Mouse (Mus musculus) hindlimb bud, embryonic 11.5 days (tissue): ENCODE data around the gene Spint2.

Source experiments
- DNase-seq: peaks from one replicate; pipeline ENCODE4 v3.0.0-alpha.2; 2012; ENCODE audit warnings: low read depth, low spot score; ENCODE audit errors: extremely low spot score

Spint2 gene

GRCm38 (mm10) chr7:29282074-29282554, 402 bp upstream of the Spint2 start:
- no peak for DNase-seq

GRCm38 (mm10) chr7:29280801-29281200, 911 bp downstream of the Spint2 start:
- DNase-seq, result no peak

- DNase-seq, result no peak
Measured at GRCm38 (mm10) chr7:29279924-29280323, 1.8 kb downstream of the Spint2 start.

DNA sequence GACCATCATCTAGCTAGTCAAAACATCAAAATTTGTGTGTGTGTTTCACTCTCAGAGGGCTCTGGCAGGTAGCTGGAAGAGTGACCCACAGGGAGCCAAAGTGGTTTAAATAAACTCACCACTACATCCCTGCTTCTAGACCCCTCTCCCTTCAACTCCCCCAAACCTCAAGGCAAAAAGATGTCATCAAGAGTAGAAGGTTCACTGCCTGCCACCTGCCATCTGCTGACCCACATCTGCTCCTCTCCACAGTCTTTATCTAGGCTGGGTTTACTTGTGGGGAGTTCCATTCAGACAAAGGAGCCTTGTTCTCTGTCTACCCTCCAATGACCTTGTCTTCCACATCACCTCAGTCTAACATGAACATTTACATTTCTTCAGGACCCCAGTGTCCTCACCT, 2.5 kb downstream of the Spint2 start:
- DNase-seq, result no peak

- no peak for DNase-seq
Measured at GRCm38 (mm10) chr7:29277510-29277909, 4.2 kb downstream of the Spint2 start.

DNA sequence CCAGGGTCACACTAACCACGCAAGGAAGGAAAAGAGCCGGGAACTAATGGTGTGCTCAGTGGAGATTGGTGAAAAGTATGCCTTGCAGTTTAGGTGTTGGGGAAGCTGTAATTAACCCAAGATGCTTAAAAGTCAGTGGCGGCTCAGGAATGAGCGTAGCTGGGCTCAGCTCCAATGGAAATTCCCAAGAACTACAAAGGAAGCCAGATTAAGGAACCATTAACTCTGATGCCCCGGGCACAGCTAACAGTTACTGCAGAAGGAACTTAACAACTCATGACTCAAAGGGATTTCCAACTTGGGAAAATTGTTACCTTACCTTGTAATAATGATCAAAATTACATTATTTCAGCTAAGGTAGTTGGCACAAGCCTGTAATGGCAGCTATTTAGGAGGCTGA, 5.0 kb downstream of the Spint2 start:
- DNase-seq, result no peak

DNA sequence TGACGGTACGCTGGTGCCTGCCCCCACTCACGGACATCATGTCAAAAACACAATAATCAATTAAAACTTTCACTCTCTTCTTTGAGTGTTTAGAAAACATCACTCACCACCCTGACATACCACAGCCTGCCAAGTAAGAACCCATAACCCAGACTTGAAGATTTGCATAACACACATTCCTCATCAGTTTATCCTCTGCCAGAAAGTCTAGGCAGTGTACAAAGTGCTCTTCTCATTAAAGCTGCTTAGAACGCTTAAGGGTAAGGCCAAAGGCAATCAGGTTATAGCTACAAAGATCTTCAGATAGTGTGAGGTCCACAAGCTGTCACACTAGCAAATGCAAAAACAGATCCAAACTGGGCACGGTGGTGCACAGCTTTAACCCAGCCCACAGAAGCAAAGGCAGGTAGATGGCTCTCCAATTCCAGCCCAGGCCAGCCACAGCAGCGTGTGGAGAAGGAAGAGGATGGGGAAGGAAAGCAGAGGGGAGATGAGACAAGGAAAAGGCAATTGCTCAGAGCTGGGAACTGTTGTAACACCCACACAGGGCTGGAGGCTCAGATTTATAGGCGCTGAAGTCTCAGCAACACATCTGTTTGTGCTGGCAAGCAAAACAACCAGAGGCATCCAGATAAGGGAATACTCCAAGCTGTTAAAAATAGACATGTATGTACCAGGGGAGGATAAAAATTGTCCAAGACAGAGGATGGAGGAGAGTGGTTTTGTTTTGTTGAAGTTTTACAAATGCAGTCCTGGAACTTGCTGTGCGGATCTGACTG, 9.8 kb downstream of the Spint2 start:
- DNase-seq, result no peak

- no peak for DNase-seq
Measured at GRCm38 (mm10) chr7:29270445-29270844, 11.3 kb downstream of the Spint2 start.

- DNase-seq, result no peak
Measured at GRCm38 (mm10) chr7:29266931-29267330, 14.8 kb downstream of the Spint2 start.

GRCm38 (mm10) chr7:29265636-29266035, 16.1 kb downstream of the Spint2 start:
- DNase-seq, result no peak

DNA sequence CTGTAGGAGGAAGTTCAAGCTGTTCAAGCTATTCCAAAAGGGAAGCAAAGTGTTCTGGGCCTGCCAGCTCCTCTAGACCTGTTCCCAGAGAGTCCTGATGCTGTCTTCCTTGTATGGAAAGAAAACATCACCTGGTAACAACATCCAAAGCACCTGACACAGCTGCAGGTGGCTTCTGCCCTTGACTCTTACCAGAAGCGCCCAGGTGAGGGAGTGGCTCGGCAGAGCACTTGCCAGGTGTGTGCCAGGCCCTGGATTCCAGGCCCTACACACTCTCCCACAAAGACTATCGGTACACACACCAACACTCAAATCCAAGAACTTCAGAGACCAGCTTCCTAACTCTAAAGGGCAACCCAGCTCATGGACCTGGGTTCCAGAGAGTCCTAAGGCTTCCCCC, 17.9 kb downstream of the Spint2 start:
- no peak for DNase-seq

DNA sequence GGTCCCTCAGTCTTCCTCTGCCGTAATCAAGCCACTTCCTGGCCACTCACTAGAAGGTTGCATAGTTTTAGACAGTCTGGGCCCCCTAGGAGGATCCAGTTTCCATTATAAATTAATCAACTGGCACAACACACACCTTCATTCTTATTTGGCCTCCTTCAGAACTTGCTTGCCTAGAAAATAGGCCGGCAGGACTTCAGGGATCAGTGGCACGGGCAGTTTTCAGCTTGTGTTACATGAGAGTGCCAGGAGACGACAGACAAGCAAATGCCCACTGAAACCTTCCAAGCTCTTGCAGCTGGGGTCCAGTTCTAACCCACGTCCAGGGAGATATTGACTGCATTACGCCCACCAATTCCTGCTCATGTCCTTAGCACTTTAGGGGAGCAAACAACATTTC, 19.6 kb downstream of the Spint2 start:
- DNase-seq, result no peak

DNA sequence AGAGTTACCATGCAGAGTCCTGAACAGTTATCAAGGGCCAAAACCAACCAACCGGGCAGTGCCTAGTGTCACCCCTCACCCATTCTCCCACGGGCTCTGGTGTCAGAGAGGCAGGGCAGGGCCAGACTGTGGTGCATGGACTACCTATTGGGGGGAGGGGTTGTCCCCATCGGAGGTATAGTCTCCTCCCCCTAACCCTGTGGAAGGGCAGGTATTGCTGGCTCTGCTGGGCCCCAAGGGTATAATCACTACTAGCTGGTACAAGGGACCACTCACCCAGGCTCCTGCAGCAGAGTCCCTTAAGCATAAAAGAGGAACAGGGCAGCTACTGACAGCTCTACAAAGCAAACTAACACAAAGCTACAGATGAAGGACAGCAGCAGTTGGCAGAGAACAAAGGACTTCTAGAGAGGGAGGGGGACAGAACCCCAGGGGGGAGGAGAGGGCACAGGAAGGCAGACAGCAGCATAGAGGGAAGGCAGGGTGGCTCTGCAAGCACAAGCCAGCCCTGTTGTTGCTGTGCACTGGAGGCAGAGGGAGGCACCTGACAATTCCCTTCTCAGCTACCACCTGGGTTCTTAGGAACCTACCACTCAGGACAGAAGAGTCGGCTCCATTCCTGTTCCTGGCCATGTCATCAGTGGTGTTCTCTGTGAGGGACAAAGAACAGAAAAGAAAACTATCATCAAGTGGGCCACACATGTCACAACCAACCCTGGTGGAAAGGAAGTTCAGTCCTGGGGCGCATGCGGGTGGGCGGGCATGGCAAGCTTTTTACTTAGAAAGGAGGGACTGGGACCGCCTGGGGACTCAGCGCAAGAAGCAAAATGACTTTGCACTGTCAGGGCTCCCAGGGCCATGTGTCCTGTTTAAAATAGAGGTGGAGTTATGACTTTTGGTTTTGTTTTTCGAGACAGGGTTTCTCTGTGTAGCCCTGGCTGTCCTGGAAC, 21.7 kb downstream of the Spint2 start:
- DNase-seq, result no peak

- DNase-seq, result no peak
Measured at GRCm38 (mm10) chr7:29257368-29257767, 24.3 kb downstream of the Spint2 start.

GRCm38 (mm10) chr7:29255875-29256274, 25.8 kb downstream of the Spint2 start:
- no peak for DNase-seq

- no peak for DNase-seq
Measured at GRCm38 (mm10) chr7:29253842-29254241, 27.9 kb downstream of the Spint2 start.

DNA sequence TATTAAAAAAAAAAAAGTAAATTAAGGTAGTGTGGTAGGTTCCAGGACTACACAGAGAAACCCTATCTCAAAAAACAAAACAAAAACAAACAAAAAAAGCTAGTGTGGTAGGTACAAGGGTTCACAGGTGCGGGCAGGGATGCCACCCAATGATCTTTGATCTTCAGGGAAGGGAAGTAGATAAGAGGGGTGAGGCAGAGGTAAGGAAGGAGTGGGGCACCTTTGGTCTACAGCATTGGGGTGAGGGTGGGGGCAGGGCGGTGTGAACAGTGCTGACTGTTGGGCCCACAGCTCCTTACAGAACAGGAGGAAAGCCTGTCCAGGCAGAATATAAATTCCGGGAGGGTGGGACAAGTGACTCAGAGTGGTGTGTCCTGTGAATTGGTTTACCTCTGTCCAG, 30.5 kb downstream of the Spint2 start:
- DNase-seq, result no peak

DNA sequence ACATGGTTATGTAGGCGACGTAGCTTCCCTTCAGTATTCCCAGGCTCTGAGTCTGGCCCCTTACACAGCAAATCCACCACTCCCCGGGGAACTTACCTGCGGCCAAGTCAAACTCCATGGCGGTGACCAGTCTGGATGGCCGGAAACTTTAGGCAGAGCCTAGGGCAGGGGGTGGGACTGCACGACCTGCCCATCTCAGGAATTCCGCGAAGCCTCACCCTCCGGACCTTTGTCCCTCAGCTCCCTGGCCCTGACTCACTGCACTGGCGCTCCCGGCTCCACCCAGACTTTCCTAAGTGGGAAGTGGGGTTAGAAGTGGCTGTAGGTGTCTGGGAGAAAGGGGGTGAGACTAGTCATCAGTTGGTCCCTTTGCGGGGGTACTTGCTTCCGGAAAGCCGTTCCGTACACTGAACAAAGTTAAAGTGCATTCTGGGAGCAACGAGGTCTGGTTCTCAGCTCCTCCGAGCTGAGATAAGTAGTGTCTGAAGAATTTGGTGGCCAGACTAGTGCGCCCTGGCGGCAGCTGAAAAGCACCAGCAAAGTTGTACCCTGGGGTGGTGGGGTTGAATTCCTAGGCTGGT, 33.4 kb downstream of the Spint2 start, which contains the start of gene 2200002D01Rik:
2200002D01Rik (minus strand) TSS at position 206 of the 581 bp plus-strand sequence.
- DNase-seq, result no peak

- no peak for DNase-seq
Measured at GRCm38 (mm10) chr7:29247706-29248105, 34.0 kb downstream of the Spint2 start.

DNA sequence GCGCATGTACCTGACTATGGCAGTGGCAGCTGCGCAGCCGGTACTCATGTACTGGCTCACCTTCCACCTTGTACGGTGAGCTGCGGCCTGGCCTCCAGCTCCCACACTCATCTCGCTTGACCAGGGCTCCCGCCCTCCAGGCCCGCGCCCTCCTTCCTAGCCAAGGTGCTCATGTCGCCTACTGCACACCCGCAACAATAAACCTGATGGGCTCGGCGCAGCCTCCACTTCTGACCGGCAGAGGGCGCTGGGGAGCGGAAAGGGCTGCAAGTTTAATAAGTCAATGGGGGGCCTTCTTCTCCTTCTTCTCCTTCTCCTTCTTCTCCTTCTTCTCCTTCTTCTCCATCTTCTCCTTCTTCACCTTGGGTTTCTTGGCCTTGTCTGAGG, 34.4 kb downstream of the Spint2 start:
- DNase-seq, result no peak

DNA sequence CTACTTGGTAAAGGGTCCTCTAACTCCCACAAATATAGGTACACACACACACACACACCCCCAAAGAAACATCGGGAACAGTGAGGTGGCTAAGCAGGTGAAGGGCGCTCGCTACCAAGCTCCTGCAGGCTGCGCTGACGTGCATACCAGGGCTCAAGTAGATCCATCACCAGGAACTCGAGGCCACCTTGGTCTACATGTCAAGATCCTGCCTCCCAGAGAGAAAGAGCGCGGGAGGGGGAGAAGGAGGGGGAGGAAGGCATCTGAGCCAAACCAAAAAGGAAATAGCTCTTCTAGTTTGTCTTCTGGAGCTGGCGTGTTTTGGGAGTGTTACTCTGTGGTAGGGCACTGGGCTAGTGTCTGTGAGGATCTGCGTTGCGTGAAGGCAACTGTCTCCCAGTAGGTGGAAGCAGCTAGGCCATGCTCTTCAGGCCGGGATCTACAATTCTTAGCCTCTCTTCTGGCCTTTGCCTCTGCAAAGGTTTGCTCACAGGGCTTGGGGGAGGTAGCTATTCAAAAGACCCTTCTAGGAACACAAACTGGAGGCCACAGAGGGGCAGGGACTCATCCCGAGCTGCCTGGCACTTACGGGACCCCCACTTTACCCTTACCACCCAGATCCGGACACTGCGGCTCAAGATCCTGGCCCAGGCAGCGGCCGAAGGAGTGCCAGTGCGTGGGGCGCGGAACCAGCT, 34.9 kb downstream of the Spint2 start:
- no peak for DNase-seq
